Mouse (Mus musculus): ENCODE measurements at regions not wholly inside any gene's neighbourhood (a gene's known extent, or its start where the extent isn't known, plus 50 kb on each side); places are given as distances from the start of the nearest gene placed in this dataset.
A peak's percentile ranks its signal among the peaks of the same experiment; 100 is the strongest.

DNA sequence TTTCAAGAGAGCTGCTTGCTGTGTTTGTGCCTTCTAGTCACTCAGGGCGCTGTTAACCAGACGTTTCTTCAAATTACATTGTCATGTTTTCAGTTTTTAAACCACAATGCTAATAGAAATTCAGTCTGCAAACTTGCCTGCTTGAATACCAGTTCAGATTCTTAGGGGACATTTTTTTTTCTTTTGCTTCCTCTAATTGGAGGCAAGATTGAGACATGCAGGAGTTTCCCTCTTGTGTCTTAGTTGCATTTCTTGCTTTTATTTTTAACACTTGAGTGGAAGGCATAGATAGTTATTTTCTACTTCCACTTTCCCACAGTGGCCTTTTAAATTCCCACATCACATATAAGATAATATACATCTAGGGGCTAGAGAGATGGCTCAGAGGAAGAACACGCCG is 246.8 kb downstream of the Grpr start:
- peak; percentile 63 for ATAC-seq (replicated peaks; ENCODE audit: low read depth, poor library complexity, severe bottlenecking)

GRCm38 (mm10) chrX:163301045-163301444 is 248.4 kb downstream of the Grpr start:
- ATAC-seq (replicated peaks; ENCODE audit: low read depth, poor library complexity, severe bottlenecking): peak; percentile 98

- peak; percentile 48; the same call in 1 of the 2 replicates for ATAC-seq (replicated peaks; ENCODE audit: low read depth, poor library complexity, severe bottlenecking)
These were observed 252.4 kb downstream of the Grpr start for GRCm38 (mm10) chrX:163296956-163297628.

GRCm38 (mm10) chrX:163261248-163261647 is 288.2 kb downstream of the Grpr start:
- ATAC-seq (replicated peaks; ENCODE audit: low read depth, poor library complexity, severe bottlenecking): peak; percentile 32; the same call in 1 of the 2 replicates

DNA sequence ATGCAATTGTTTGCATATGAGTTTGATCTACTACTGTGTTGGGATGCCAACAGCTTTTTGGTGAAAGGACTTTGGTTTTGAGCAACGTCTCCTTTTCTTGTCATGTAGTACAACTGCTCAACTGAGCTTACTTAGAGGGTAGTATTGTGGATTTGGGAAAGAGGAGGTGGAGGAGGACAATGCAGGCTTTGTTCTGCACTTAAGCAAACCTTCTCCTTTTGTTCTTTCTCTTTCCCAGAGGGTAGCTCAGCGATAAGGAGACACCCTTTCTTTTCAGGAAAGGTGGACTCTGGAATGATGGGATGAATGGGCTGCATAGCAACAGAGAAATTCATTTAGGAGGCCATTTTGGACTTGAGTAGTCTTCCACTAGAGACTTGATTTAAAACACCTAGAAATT is 288.6 kb upstream of the S100g start:
- no peak for ATAC-seq (replicated peaks; ENCODE audit: low read depth, poor library complexity, severe bottlenecking)

GRCm38 (mm10) chrX:163205260-163205659 is 240.9 kb upstream of the S100g start:
- ATAC-seq (replicated peaks; ENCODE audit: low read depth, poor library complexity, severe bottlenecking): no peak

DNA sequence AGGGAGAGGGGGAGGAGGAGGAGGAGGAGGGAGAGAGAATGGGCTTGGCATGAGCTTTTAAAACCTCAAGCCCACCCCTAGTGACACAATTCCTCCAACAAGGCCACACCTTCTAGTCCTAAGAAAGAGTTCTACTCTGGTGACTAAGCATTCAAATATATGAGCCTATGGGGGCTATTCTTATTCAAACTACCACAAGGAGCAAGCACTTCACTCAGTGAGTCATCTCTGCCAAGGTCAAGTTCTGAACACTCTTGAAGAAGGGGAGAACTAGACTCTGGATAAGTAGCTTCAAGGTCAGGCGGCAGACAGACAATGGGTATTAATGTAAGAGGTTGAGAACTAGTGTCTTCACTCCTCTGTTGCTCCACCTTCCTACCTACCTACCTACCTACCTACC is 239.0 kb upstream of the S100g start:
- no peak for ATAC-seq (replicated peaks; ENCODE audit: low read depth, poor library complexity, severe bottlenecking)

GRCm38 (mm10) chrX:163181588-163181987 is 217.2 kb upstream of the S100g start:
- ATAC-seq (replicated peaks; ENCODE audit: low read depth, poor library complexity, severe bottlenecking): 0 out of 2 replicates have a peak, but pooled peaks have one; percentile 36

DNA sequence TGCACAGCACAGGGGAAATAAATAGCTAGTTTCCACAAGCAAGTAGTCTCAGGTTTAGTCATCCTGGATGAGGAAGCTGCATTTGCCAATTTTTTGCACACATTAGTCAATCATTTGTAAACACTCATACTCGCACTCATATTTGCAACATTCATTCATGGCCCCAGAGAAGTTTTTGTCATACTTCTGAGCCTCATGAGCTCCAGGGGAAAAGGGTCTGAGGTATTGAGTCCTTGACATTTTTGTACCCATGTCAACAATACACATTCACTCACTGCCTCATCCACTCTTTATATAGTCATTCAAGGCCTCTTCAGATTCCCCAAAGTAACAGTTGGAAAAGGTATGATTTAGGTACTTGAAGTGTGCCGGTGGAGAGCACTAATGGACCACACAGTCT is 200.4 kb upstream of the S100g start:
- no peak for ATAC-seq (replicated peaks; ENCODE audit: low read depth, poor library complexity, severe bottlenecking)

GRCm38 (mm10) chrX:163155251-163155650 is 190.9 kb upstream of the S100g start:
- no peak for ATAC-seq (replicated peaks; ENCODE audit: low read depth, poor library complexity, severe bottlenecking)

DNA sequence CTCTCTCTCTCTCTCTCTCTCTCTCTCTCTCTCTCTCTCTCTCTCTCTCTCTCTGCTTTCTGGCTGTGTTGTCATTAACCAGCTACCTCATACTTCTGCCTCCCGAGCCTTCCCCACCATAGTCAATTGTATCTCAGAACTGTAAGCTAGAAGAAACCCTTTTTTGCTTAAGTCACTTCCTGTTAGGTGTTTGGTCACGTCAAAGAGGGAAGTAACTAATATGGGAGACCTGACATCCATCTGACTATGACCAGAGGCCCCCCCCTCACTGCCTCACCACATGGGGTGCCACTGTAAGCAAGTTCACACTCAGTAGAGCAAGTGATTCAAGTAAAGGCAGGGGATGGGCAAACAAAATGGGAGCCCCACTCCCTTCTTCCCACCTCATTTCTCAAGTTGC is 187.6 kb upstream of the S100g start:
- ATAC-seq (replicated peaks; ENCODE audit: low read depth, poor library complexity, severe bottlenecking): peak; percentile 81

DNA sequence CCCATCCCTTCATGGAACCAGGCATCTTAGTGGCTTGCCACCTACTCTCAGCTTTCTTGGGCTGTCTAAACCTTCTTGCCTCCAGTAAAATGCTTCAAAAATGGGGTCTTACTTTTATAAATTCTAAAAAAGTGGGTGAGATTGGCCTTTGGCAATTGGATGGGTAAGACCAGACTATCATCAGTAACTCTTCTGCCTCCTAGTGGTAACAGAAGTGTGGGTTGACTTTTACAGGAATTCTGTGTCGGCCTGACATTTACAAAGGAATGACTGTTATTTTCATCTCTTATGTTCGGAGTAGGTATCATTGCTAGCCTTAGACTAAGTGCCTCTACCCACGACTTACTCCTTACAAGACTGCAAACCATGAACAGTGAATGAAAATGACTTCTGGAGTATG is 180.1 kb upstream of the S100g start:
- no peak for ATAC-seq (replicated peaks; ENCODE audit: low read depth, poor library complexity, severe bottlenecking)

GRCm38 (mm10) chrX:163139475-163139874 is 175.1 kb upstream of the S100g start:
- no peak for ATAC-seq (replicated peaks; ENCODE audit: low read depth, poor library complexity, severe bottlenecking)

GRCm38 (mm10) chrX:163128626-163129025 is 164.2 kb upstream of the S100g start:
- ATAC-seq (replicated peaks; ENCODE audit: low read depth, poor library complexity, severe bottlenecking): no peak

GRCm38 (mm10) chrX:163117681-163118393 is 153.4 kb upstream of the S100g start:
- ATAC-seq (replicated peaks; ENCODE audit: low read depth, poor library complexity, severe bottlenecking): no peak

DNA sequence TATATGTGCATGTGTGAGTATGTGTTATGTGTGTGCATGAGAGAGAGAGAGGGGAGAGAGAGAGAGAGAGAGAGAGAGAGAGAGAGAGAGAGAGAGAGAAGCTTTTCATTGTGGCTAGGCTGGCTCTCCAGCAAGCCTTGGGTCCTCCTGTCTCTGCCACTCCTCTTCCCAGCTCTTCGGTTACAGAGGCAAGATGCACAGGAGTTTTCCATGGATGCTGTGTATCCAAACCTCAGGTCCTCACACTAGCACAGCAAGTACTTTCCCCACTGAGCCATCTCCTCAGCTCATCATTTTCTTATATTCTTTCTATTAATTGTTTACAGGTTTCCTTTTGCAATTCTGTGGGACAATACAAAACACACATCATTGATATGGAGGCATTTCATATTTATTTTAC is 152.8 kb upstream of the S100g start:
- ATAC-seq (replicated peaks; ENCODE audit: low read depth, poor library complexity, severe bottlenecking): no peak

GRCm38 (mm10) chrX:163095026-163095765 is 130.8 kb upstream of the S100g start:
- no peak for ATAC-seq (replicated peaks; ENCODE audit: low read depth, poor library complexity, severe bottlenecking)

All from common myeloid progenitor, adult 5-6 weeks (primary cell).